Mouse (Mus musculus) gonadal fat pad, adult 2 months (tissue): ENCODE data around the gene Lsm14a. TPM values are rescaled to one million over a fixed set of nuclear protein-coding genes. Genes with fewer than 3 reads are reported as not detected.

Experiments
- DNase-seq: peaks from one replicate; pipeline ENCODE4 v3.0.0-alpha.2; 2012; ENCODE audit warnings: low read depth
- polyA plus RNA-seq: library from polyadenylated mRNA; depleted of rRNA; stranded (reverse); fragments of >200 nt; gene quantifications from 2 replicates; pipeline ENCODE4 v1.2.3, GENCODE M21; 2012; rRNA removed

The Lsm14a gene
- polyA plus RNA-seq = 64.5 and 81.4 TPM in 2 replicates

GRCm38 (mm10) chr7:34393215-34393614 lies at the start of gene Lsm14a:
TSS of gene Lsm14a (minus strand) at chr7:34393315.
- DNase-seq = no peak

DNA sequence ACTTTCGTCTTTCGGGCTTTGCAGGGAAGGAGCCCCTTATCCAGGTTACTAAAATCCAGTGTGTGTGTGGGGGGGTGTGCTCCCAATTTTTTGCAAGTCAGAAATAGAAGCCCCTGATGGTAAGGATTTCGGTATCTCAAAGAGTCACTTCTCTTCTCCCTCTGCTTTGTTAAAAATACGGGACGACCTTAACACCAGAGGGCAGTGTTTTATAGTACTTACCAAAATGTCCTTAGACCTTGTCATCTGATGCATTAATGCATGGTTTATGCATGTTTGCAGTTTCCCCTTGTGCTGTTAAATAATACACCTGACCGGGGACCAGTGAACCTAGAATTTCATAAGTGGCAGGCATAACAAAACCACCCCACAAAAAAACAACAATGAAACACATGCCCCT lies 45.8 kb upstream of the Lsm14a start:
- no peak for DNase-seq

GRCm38 (mm10) chr7:34433597-34433996 lies 40.5 kb upstream of the Lsm14a start:
- DNase-seq = no peak

DNA sequence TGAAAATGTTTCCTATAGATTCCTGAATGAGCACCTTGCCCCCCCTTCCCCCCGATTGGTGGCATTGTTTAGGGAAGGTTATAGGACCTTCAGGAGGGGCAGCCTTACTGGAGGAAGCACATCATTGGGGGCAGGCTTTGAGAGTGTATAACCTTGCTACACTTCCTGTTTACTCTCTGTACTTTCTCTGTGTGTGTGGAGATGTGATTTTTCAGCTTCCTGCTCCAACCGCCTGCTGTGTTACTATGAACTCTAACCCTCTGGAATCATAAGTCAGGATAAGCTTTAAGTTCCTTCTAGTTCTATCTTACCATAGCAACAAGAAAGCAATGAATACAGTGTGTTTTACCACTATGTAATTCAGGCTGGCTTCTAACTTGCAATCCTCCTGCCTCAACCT lies 28.1 kb upstream of the Lsm14a start:
- no peak for DNase-seq

DNA sequence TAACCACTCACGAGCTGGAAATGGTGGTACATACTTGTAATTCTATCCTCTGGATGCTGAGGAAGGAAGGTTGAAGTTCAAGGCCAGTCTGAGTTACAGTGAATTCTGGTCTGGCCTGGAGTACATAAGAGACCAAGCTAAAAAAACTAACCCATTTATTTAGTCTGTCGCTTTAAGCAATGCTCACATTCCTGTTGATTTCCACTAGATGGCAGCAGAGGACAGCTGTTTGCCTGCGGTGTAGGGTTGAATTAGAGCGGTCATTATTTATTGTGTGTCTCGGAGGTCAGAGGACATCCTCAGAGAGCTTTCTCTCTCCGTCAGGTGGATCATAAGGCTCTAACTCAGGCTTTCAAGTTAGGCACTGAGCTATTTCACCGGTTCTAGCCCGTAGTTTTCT lies 14.4 kb upstream of the Lsm14a start:
- DNase-seq = no peak

DNA sequence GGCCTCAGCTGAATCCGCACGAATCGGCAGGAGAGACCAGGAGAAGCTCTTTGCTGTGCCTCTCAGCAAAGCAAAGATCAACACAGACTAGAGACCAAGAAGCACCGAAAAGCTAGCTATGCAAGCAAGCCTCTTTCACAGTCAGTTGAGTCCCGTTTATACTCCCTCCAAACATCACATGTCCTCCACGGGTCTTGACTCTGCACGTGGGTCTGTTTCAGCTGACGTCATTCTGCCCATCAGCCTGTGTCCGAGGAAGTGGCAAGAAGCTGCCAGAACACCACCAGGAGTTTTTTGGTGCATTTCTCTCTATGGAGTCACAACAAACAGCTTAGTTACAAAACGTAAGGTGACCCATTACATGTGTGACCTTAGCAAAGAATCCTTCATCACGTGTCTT lies 10.8 kb upstream of the Lsm14a start:
- DNase-seq = no peak

- DNase-seq = no peak
Measured at GRCm38 (mm10) chr7:34400070-34400469, 7.0 kb upstream of the Lsm14a start.

DNA sequence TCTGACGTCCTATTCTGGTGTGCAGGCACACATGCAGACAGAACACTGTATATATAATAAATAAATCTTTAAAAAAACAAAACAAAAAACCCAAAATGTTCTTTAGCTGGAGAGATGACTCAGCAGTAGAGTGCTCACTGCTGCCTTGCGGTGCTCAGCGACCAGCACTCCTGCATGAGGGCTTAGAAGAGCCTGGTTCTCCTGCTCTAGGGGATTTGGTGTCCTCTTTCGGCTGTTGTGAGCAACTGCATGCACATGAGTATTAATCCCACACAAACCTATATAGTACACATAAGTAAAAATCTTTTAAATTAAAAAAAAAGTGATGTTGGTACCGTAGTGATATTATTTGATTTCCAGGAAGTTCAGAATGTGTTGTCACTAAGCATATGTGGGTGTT lies 5.7 kb upstream of the Lsm14a start:
- DNase-seq = no peak

DNA sequence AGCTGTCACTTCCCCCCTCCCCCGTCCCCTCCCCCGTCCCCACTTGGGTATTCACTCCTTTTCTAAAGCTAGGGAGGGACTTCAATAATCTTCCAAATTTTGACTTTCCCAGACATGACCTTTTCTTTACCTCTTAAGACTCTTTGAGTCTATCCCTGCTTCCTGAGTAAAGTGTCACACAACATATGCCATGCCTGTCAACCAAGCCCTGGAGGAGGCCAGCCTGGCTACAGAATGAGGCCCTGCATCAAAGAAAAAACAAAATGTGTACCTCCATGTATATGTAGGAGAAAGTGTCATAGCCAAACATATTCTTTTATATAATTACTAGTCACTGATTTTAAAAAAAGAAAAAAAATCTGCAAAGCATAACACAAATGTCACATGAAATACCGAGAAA lies 3.7 kb upstream of the Lsm14a start:
- DNase-seq = no peak

- DNase-seq = no peak
Measured at GRCm38 (mm10) chr7:34395761-34396160, 2.6 kb upstream of the Lsm14a start.

GRCm38 (mm10) chr7:34394636-34395035 lies 1.5 kb upstream of the Lsm14a start:
- DNase-seq = no peak

- no peak for DNase-seq
Measured at GRCm38 (mm10) chr7:34394091-34394490, 976 bp upstream of the Lsm14a start.

DNA sequence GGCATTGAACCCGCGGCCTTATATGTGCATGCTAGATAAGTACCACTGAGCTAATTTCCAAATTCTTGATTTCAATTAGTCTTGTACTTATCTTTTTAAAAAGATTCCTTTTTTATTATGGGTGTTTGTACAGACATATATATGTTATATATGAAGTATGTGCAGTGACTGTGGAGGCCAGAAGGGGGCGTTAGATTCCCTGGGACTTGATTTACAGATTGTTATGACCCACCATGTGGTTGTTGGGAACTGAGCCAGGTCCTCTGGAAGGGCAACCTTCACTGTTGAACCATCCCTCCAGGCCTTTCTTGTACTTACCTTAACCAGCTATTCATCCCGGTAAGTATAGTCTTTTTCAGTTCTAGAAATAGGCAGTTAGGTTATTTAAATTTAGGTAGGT lies 780 bp downstream of the Lsm14a start:
- no peak for DNase-seq

GRCm38 (mm10) chr7:34391711-34392110 lies 1.4 kb downstream of the Lsm14a start:
- no peak for DNase-seq

GRCm38 (mm10) chr7:34390834-34391155 lies 2.3 kb downstream of the Lsm14a start:
- DNase-seq = no peak

DNA sequence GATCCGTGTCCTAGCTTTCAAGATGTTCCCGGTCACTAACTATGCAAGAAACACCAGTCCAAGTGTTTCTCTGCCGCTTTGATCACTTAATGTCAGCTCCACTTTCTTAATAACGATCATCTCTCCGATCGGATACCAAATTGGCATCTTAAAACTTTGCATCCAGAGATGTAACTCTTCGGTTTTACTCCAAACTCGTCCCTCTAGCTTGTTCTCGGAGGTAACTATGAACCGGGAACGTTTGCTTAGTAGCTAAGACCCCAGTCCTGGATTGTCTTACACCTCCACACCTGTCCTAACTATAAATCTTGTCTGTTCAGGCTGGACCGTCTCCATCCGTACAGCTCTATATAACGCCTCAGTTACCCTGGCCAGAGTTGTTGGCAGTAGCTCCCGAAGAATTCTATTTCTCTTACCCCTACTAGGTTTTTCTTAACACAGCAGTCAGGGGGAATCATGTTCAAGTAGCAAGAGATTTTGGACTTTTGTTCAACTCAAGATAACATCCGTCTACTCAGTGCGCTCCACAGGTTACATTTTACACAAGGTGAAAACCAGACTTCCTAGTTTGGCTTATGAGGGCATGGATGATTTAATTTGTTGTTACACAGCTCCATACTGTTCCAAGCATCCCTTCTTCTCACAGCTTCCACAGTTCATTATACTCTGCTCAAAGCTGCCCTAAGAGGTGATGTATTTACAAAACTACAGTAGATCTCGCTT lies 2.8 kb downstream of the Lsm14a start:
- DNase-seq = no peak

GRCm38 (mm10) chr7:34389277-34390085 lies 3.6 kb downstream of the Lsm14a start:
- no peak for DNase-seq

GRCm38 (mm10) chr7:34388445-34389276 lies 4.5 kb downstream of the Lsm14a start:
- no peak for DNase-seq

GRCm38 (mm10) chr7:34387784-34388444 lies 5.2 kb downstream of the Lsm14a start:
- DNase-seq = no peak

- DNase-seq = no peak
Measured at GRCm38 (mm10) chr7:34382803-34383202, 10.3 kb downstream of the Lsm14a start.

- DNase-seq = no peak
Measured at GRCm38 (mm10) chr7:34381733-34382132, 11.4 kb downstream of the Lsm14a start.

- DNase-seq = no peak
Measured at GRCm38 (mm10) chr7:34380311-34380710, 12.8 kb downstream of the Lsm14a start.
